Mouse (Mus musculus) gastrocnemius, adult 18-20 months (tissue): ENCODE measurements around the gene Siva1. TPM values are rescaled to one million over a fixed set of nuclear protein-coding genes. Genes with fewer than 3 reads are reported as not detected.

ENCODE experiments used
- DNase-seq: peaks from one replicate; pipeline ENCODE4 v3.0.0; 2021; ENCODE audit warnings: low spot score
- long read RNA-seq, 2 experiments: library from polyadenylated mRNA; stranded (forward); transcript quantifications; one replicate each; pipeline ENCODE4 v2.0.0; 2021
- total RNA-seq, 2 experiments: library from RNA; stranded (reverse); gene quantifications; 2 replicates each; pipeline ENCODE4 v1.2.3; 2021

The Siva1 gene
- 10 to 100 TPM; 21.6 to 22.7 TPM for total RNA-seq
- long read RNA-seq, experiment 1, transcript Siva1-201 (4 exons, 924 nt) = major isoform, 35 of 37 reads
- long read RNA-seq, experiment 1, partial matches to known transcripts = 2 of 37 reads
- long read RNA-seq, experiment 1, other reads (novel, unspliced or antisense) = 0 of 37 reads
- long read RNA-seq, experiment 2, transcript Siva1-201 (4 exons, 924 nt) = major isoform, 24 of 32 reads
- long read RNA-seq, experiment 2, partial matches to known transcripts = 4 of 32 reads
- long read RNA-seq, experiment 2, other reads (novel, unspliced or antisense) = 3 of 32 reads

GRCm38 (mm10) chr12:112644180-112644854 lies at the start of gene Siva1:
Gene Siva1, plus strand, starts transcription at chr12:112644679.
- DNase-seq = peak; percentile 99

- no peak for DNase-seq
Measured at GRCm38 (mm10) chr12:112594989-112595388, 49.5 kb upstream of the Siva1 start.

DNA sequence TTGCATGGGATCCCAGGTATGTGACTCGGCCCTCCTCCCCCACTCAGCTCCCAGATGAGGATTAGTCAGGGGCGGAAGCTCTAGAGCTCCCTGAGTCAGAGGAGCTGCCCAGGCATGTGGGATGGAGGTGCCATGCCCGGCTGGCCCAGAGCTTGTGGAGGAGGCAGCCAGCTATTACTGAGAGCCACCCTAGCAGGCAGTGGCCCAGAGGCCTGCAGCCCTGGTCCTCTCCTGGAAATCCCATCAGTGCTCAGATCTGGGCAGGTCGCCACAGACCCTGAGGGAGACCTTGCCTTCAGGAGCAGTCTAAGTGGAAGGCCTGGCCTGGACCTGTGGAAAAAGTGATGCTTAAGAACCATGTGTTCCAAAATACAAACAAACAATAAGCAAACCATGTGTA lies 48.9 kb upstream of the Siva1 start:
- peak; percentile 64 for DNase-seq

- no peak for DNase-seq
Measured at GRCm38 (mm10) chr12:112596454-112596853, 48.0 kb upstream of the Siva1 start.

GRCm38 (mm10) chr12:112596891-112597500 lies 47.5 kb upstream of the Siva1 start:
- DNase-seq = no peak

DNA sequence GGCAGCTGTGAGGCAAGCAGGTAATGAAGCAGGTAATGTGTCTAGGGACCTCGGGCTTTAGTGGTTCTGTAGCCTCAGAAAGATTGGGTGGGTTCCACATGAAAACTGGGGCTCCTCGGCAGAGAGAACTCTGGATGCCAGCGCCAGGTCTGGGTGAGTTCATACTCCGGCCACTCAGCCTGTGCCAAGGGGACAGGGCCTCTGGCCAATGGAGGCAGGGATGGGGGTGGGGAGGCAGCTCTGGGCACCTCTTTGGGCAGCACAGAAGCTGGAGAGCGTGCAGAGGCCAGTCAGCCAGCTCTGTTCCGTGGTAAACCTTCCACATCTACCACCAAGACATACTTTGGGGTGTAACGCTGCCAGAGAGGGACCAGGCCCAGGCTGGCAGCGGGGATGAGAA lies 46.9 kb upstream of the Siva1 start:
- DNase-seq = no peak

DNA sequence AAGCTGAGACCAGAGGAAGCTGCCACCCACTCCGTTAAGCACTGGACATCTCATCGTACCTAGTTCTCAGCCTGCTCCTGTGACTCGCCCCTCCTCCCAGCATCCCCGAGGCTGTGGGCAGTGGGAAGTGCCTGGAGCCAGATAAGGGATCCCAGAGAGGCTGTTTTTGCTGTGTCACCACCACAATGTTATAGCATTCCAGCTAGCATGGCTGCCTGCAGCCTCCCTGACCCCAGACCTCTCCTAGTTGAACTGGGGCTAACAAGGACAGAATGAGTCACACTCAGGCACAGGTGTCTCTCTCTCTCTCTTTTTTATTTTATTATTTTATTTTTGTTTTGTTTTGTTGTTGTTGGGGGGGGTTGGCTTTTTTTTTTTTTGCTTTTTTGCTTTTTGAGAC lies 45.3 kb upstream of the Siva1 start:
- DNase-seq = no peak

DNA sequence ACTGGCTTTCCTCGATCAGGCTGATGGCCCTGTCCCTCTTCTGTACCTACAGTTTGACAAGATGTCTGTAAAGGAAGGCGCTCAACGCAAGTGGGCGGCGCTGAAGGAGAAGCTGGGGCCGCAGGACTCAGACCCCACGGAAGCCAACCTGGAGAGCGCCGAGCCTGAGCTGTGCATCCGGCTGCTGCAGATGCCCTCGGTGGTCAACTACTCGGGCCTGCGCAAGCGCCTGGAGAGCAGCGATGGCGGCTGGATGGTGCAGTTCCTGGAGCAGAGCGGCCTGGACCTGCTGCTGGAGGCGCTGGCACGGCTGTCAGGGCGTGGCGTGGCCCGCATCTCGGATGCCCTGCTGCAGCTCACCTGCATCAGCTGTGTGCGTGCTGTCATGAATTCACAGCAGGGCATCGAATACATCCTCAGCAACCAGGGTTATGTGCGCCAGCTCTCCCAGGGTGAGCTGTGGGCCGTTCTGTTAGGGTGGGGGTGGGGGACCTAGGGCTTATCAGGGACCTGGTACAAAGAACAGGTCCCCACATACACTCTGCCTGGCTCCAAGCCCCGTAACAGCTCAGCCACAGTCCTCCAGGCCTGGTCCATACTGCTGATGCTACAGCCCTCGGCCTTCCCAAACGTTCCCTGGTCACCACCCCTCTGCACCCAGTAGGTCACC lies 44.4 kb upstream of the Siva1 start:
- no peak for DNase-seq

GRCm38 (mm10) chr12:112604022-112604421 lies 40.5 kb upstream of the Siva1 start:
- DNase-seq = no peak

- no peak for DNase-seq
Measured at GRCm38 (mm10) chr12:112604709-112605649, 39.5 kb upstream of the Siva1 start.

DNA sequence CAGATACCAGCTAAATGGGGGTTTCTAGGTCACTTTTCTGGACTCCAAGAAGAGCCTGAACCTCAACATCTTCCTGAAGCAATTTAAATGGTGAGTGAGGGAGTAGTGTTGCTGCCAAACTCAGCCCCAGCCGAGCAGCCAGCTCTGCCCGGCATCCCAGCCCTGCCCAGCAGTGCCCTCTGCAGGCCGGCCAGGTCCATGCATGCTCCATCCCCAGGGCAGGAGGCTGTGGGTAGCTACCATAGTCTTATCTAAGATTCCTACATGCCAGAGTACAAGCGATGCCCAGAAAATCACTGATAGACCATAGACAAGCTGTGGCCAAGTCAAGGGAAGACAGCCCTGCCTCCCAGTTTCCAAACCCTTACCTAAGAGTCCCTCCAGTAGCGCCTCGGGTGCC lies 38.7 kb upstream of the Siva1 start:
- DNase-seq = peak; percentile 77

DNA sequence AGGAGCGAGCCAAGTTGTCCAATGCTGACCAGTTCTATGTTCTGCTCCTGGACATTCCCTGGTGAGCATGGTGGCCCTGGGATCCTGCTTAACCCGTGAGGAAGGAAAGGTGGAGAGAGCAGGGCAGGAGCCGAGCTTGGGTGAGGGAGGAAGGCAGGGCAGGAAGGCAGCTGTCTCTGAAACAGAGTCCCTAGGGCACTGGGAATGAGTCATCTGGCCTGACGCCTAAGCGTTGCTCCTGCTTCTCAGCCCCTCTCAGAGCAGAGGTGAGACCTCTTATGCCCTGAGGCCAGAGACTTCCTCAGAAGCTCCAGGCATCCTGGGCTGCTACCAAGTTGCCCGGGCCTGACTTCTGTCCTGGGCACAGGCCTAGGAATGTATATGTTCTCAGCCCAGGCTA lies 37.5 kb upstream of the Siva1 start:
- no peak for DNase-seq

DNA sequence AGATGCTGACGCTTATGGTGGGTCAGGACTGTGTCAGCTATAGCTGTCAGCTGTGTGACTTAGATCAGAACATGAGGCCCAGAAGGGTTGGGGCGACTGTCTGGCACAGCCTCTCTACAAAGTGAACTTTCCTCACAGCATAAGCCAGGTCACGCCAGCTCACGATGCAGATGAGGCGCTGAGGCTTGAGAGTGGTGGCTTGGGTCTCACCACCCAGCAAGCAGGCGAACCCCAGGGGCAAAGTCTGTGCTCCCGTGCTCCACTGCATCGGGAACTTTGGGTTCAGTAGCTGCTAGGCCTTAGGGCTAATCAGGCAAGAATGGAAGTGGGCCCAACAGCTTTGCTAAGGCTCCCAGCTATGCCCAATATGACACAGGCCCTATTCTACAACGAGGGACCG lies 35.4 kb upstream of the Siva1 start:
- no peak for DNase-seq

GRCm38 (mm10) chr12:112616668-112617067 lies 27.8 kb upstream of the Siva1 start:
- no peak for DNase-seq

GRCm38 (mm10) chr12:112617184-112617583 lies 27.3 kb upstream of the Siva1 start:
- DNase-seq = no peak

- peak; percentile 87 for DNase-seq
Measured at GRCm38 (mm10) chr12:112617898-112618380, 26.5 kb upstream of the Siva1 start.

DNA sequence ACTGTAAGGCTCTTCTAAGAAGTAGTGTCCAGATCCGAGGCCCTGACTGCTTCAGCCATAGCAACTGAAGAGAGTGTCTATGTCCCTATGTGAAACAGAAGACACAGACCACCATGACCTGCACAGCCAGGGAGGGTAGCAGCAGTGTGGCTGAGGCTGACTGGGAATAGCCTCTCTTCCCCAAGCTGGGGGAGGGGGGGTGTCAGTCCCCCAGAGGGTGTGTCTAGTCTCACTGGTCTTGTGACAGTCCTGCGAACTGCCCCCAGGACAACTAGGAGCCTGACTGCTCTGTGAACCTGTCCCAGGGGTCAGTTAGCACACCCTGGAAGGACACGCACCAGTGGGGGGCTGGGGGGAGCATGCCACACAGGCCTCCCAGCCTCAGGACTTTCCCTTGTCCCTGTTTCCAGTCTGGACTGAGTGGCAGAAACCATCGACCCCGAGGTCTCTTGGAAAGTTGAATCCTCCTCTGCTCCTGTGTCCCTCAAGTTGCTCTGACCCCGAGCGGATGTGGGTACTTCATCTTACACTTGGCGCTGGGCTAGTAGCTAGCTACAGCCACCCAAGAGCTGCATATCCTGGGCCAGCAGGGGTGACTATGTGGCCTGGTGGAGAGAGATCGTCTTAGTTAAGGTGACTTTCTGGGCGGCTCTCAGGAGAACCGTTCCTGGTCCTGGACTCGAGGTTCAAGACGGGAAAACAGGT lies 25.3 kb upstream of the Siva1 start:
- DNase-seq = peak; percentile 86

GRCm38 (mm10) chr12:112619686-112620353 lies 24.7 kb upstream of the Siva1 start, which contains the start of gene Adssl1:
Gene Adssl1, plus strand, starts transcription at chr12:112620045.
- DNase-seq = peak; percentile 74

DNA sequence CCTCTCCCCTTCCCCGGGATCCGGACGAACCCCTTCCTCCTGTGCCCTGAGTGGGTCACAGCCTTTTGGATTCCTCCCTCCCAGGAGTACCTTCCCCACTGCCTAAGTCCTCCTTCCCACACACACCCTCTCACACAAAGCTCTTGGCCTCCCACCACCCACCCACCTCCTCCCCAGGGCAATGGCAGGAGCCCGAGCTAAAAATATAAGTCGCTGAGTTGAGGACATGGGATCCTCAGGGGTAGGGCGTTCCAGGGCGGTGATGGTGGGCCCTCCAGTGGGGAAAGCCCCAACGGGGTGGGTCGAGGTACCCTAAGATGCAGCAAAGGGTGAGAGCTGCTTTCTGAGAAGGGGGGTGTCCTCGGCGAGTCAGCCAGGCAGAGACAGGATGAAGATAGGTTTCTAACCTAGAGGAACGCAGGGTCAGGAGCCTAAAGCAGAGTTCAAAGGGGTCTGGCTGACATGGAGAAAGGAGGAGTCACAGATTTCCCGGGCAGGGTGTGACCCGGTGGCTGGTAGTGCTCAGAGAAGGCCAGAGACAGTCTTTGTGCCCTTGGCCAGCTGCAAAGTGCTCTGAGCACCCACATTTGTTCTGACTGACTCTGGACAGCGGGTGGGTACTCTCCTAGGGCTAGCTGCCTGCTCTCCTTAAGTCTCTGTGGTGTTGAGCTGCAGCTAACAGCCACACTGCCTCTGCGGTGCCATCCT lies 24.0 kb upstream of the Siva1 start:
- peak; percentile 73 for DNase-seq
